Mouse (Mus musculus) heart, embryonic 10.5 days (tissue): ENCODE measurements at regions not wholly inside any gene's neighbourhood (a gene's known extent, or its start where the extent isn't known, plus 50 kb on each side); places are given as distances from the start of the nearest gene placed in this dataset.
A peak's percentile ranks its signal among the peaks of the same experiment; 100 is the strongest.

Experiments
- DNase-seq: peaks from one replicate; pipeline ENCODE4 v3.0.0-alpha.2; 2017; ENCODE audit warnings: low spot score
- H3K27ac ChIP-seq: fragments of 300-500 bp; sonication (generic); 2 replicates; pipeline ENCODE4 v1.5.1; 2016; ENCODE audit warnings: mild to moderate bottlenecking
- H3K27me3 ChIP-seq: fragments of 300-500 bp; sonication (generic); 2 replicates; pipeline ENCODE4 v1.6.1; 2016; ENCODE audit warnings: mild to moderate bottlenecking; ENCODE audit not compliant: poor library complexity, insufficient read depth, severe bottlenecking
- H3K36me3 ChIP-seq: fragments of 300-500 bp; sonication (generic); 2 replicates; pipeline ENCODE4 v1.6.1; 2016; ENCODE audit warnings: mild to moderate bottlenecking, moderate library complexity
- H3K4me1 ChIP-seq: fragments of 300-500 bp; sonication (generic); 2 replicates; pipeline ENCODE4 v1.6.1; 2016; ENCODE audit warnings: mild to moderate bottlenecking
- H3K4me3 ChIP-seq: fragments of 300-500 bp; sonication (generic); 2 replicates; pipeline ENCODE4 v1.5.1; 2016; ENCODE audit warnings: mild to moderate bottlenecking, moderate library complexity
- H3K9me3 ChIP-seq: fragments of 300-500 bp; sonication (generic); 2 replicates; pipeline ENCODE4 v1.6.1; 2016; ENCODE audit warnings: mild to moderate bottlenecking, moderate library complexity
- WGBS: fragments of 180-500 bp; shearing (Covaris S2); methylation state at CpG from one replicate; pipeline ENCODE4 v1.1.7; 2016; 5-methylcytosine and 5-hydroxymethylcytosine counted together

GRCm38 (mm10) chr14:76822766-76823325, 213.7 kb upstream of the Ccdc122 start:
- WGBS = 84% methylated on average over 9 of the region's 9 CpGs
- Histone ChIP-seq H3K9me3 (no peaks in the 10 kb centered on the region), H3K27ac (no peak overlapping the region), H3K4me3 (no peak overlapping the region), H3K4me1 (peaks cover 44% of the 10 kb centered on the region), H3K36me3 (no peaks in the 10 kb centered on the region), H3K27me3 (no peaks in the 10 kb centered on the region)
- DNase-seq = peak; percentile 3

GRCm38 (mm10) chr14:76821892-76822291, 214.7 kb upstream of the Ccdc122 start:
- Histone ChIP-seq H3K27ac (peak overlapping the region; percentile 50), H3K27me3 (no peaks in the 10 kb centered on the region), H3K9me3 (no peaks in the 10 kb centered on the region), H3K36me3 (no peaks in the 10 kb centered on the region), H3K4me3 (no peak overlapping the region), H3K4me1 (peaks cover 51% of the 10 kb centered on the region)
- no peak for DNase-seq
- 39% methylated on average over 8 of the region's 8 CpGs for WGBS

- no peaks in the 10 kb centered on the region for H3K27me3 ChIP-seq
- no peak for DNase-seq
- H3K27ac ChIP-seq = peak overlapping the region; percentile 50; the same call in 1 of the 2 replicates
- no peaks in the 10 kb centered on the region for H3K9me3 ChIP-seq
- H3K4me3 ChIP-seq = no peak overlapping the region
- H3K36me3 ChIP-seq = no peaks in the 10 kb centered on the region
- peaks cover 51% of the 10 kb centered on the region for H3K4me1 ChIP-seq
- 73% methylated on average over 7 of the region's 7 CpGs for WGBS
These were observed 215.1 kb upstream of the Ccdc122 start for GRCm38 (mm10) chr14:76821484-76821883.

- Histone ChIP-seq H3K4me3 (no peak overlapping the region), H3K27me3 (no peaks in the 10 kb centered on the region), H3K9me3 (no peaks in the 10 kb centered on the region), H3K4me1 (peaks cover 51% of the 10 kb centered on the region), H3K27ac (peak overlapping the region; percentile 50), H3K36me3 (no peaks in the 10 kb centered on the region)
- DNase-seq = peak; percentile 57
- WGBS = 76% methylated on average over 6 of the region's 6 CpGs
These were observed 215.6 kb upstream of the Ccdc122 start for GRCm38 (mm10) chr14:76820989-76821388.

GRCm38 (mm10) chr14:76819690-76820089, 216.9 kb upstream of the Ccdc122 start:
- H3K36me3 ChIP-seq = no peaks in the 10 kb centered on the region
- WGBS = 37% methylated on average over 8 of the region's 8 CpGs
- H3K27ac ChIP-seq = peak overlapping the region; percentile 50
- H3K4me3 ChIP-seq = no peak overlapping the region
- no peaks in the 10 kb centered on the region for H3K27me3 ChIP-seq
- H3K9me3 ChIP-seq = no peaks in the 10 kb centered on the region
- peaks cover 51% of the 10 kb centered on the region for H3K4me1 ChIP-seq
- DNase-seq = no peak

GRCm38 (mm10) chr14:76818256-76819010, 218.1 kb upstream of the Ccdc122 start:
- Histone ChIP-seq H3K4me1 (peaks cover 54% of the 10 kb centered on the region), H3K9me3 (no peaks in the 10 kb centered on the region), H3K4me3 (no peak overlapping the region), H3K27me3 (no peaks in the 10 kb centered on the region), H3K36me3 (no peaks in the 10 kb centered on the region), H3K27ac (peak overlapping the region; percentile 71)
- 54% methylated on average over 10 of the region's 10 CpGs for WGBS
- no peak for DNase-seq

- H3K27ac ChIP-seq = 0 out of 2 replicates have a peak overlapping the region, but pooled peaks have one; percentile 12
- no peak overlapping the region for H3K4me3 ChIP-seq
- no peak for DNase-seq
- no peaks in the 10 kb centered on the region for H3K9me3 ChIP-seq
- peaks cover 61% of the 10 kb centered on the region for H3K4me1 ChIP-seq
- H3K27me3 ChIP-seq = no peaks in the 10 kb centered on the region
- WGBS = 74% methylated on average over 5 of the region's 5 CpGs
- H3K36me3 ChIP-seq = no peaks in the 10 kb centered on the region
These were observed 219.3 kb upstream of the Ccdc122 start for GRCm38 (mm10) chr14:76817189-76817772.

GRCm38 (mm10) chr14:76816666-76817065, 219.9 kb upstream of the Ccdc122 start:
- Histone ChIP-seq H3K36me3 (no peaks in the 10 kb centered on the region), H3K27ac (no peak overlapping the region), H3K4me1 (peaks cover 61% of the 10 kb centered on the region), H3K27me3 (no peaks in the 10 kb centered on the region), H3K9me3 (no peaks in the 10 kb centered on the region), H3K4me3 (no peak overlapping the region)
- DNase-seq = no peak
- WGBS = 76% methylated on average over 2 of the region's 2 CpGs

- peak; percentile 71 for DNase-seq
- H3K9me3 ChIP-seq = no peaks in the 10 kb centered on the region
- H3K4me3 ChIP-seq = no peak overlapping the region
- 54% methylated on average over 14 of the region's 14 CpGs for WGBS
- H3K36me3 ChIP-seq = no peaks in the 10 kb centered on the region
- H3K27ac ChIP-seq = peak overlapping the region; percentile 77
- no peaks in the 10 kb centered on the region for H3K27me3 ChIP-seq
- peaks cover 32% of the 10 kb centered on the region for H3K4me1 ChIP-seq
These were observed 224.3 kb upstream of the Ccdc122 start for GRCm38 (mm10) chr14:76812155-76812875.

- H3K27ac ChIP-seq = peak overlapping the region; percentile 86
- peaks cover 28% of the 10 kb centered on the region for H3K4me1 ChIP-seq
- no peaks in the 10 kb centered on the region for H3K9me3 ChIP-seq
- no peaks in the 10 kb centered on the region for H3K27me3 ChIP-seq
- peak; percentile 87 for DNase-seq
- peak overlapping the region; percentile 41 for H3K4me3 ChIP-seq
- 12% methylated on average over 21 of the region's 21 CpGs for WGBS
- no peaks in the 10 kb centered on the region for H3K36me3 ChIP-seq
These were observed 225.6 kb upstream of the Ccdc122 start for GRCm38 (mm10) chr14:76810697-76811589.

GRCm38 (mm10) chr14:76810041-76810440, 226.5 kb upstream of the Ccdc122 start:
- DNase-seq = peak; percentile 39
- 88% methylated on average over 3 of the region's 3 CpGs for WGBS
- H3K9me3 ChIP-seq = no peaks in the 10 kb centered on the region

GRCm38 (mm10) chr14:76809411-76809810, 227.2 kb upstream of the Ccdc122 start:
- DNase-seq = peak; percentile 70
- 92% methylated on average over 7 of the region's 7 CpGs for WGBS
- H3K4me1 ChIP-seq = peaks cover 42% of the 10 kb centered on the region

More at GRCm38 (mm10) chr14:76810041-76810440, 226.5 kb upstream of the Ccdc122 start:
- Histone ChIP-seq H3K4me1 (peaks cover 36% of the 10 kb centered on the region), H3K36me3 (no peaks in the 10 kb centered on the region), H3K4me3 (no peak overlapping the region), H3K27ac (peak overlapping the region; percentile 86; the same call in 1 of the 2 replicates), H3K27me3 (no peaks in the 10 kb centered on the region)

More at GRCm38 (mm10) chr14:76809411-76809810, 227.2 kb upstream of the Ccdc122 start:
- Histone ChIP-seq H3K4me3 (no peak overlapping the region), H3K27me3 (no peaks in the 10 kb centered on the region), H3K27ac (no peak overlapping the region), H3K36me3 (no peaks in the 10 kb centered on the region), H3K9me3 (no peaks in the 10 kb centered on the region)
